Mouse (Mus musculus): ENCODE data around the gene Kif20b.

GRCm38 (mm10) chr19:34890981-34891380 is 31.2 kb upstream of the Kif20b start:
- no peak for TF ChIP-seq CTCF (IDR thresholded peaks at IDR 0.05; ENCODE audit: extremely low read depth, insufficient read length, insufficient replicate concordance, low read depth, low read length)
- no peak for TF ChIP-seq POLR2A (IDR thresholded peaks at IDR 0.05; ENCODE audit: low read depth, low read length)
